Mouse (Mus musculus) bone marrow, adult 2 months (tissue): Measurements from ENCODE around the gene Bsn.

Source experiments
- CTCF ChIP-seq: fragments of 200-500 bp; IDR thresholded peaks from 2 replicates; pipeline ENCODE4 v1.5.1; 2011; ENCODE audit warnings: low read length, control low read depth; ENCODE audit not compliant: control insufficient read depth, insufficient read depth
- POLR2A ChIP-seq: fragments of 200-500 bp; IDR thresholded peaks from 2 replicates; pipeline ENCODE4 v1.6.1; 2011; ENCODE audit warnings: low read depth, mild to moderate bottlenecking, control low read depth, low read length, borderline replicate concordance; ENCODE audit not compliant: control insufficient read depth

DNA sequence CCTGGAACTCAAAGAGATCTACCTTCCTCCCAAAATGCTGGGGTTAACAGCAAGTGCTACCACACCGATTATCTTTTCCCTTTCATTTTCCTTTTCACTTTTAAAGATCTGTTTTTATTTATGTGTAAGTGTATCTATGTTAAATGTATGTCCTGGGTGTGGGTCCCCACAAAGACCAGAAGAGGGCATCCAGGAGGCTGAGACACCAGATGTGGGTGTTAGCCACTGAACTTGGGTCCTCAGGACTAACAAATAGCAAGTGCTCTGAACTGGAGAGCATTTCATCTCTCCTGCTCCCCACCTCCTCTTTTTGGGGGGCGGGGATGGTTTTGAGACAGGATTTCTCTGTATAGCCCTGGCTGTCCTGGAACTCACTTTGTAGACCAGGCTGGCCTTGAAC lies 12.0 kb upstream of the Bsn start:
- TF ChIP-seq POLR2A (no peak), CTCF (no peak)
